In the genomic region with DNA sequence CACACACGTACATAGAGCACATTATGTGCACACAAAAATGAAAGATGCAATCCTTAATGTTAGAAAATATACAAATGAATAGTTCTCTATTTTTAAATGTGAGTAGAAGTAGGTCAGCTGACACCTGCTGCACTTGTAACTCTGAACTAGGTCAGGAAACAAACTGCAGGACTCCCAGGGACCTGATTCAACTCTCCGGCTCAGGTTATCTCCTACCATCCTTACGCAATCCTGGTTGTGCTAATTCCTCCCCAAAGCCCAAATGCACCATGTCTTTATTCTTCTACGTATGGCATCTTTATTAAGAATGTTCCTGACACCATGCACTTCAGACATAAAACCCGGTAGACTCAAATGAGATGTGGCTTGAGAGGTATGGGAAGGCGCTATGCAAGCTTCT, we compare ENCODE assay signal across 28 mouse cellular contexts. TPM values are rescaled to one million over a fixed set of nuclear protein-coding genes. Genes with fewer than 3 reads are reported as not detected.
DNase-seq lines count a peak whose midpoint lies in the region; ATAC-seq and TF ChIP-seq lines count a peak whose summit lies in the region.
"Had no signal": no experiment of that assay in that cellular context is flagged by ENCODE, and none has a peak within 500 bp of the region (broad histone marks: within the 10 kb centered on the region; RNA-seq: fewer than 3 reads in every experiment).

No protein-coding gene starts in this region.

- peak; percentile 74 for DNase-seq in heart, adult 11 months
- DNase-seq in heart, postnatal 10 days = no peak
- peak; percentile 90 for DNase-seq in liver, adult 2 months (ENCODE audit: extremely low read depth, low read depth, low spot score)
- DNase-seq in thymus, postnatal 0 days (ENCODE audit: low spot score) = peak; percentile 21
- no peak for DNase-seq in thymus, postnatal 10 days (ENCODE audit: low spot score in 2 of 2)
- DNase-seq: adrenal gland, adult 8-10 months; adrenal gland, postnatal 25 days; cerebellum, adult 11-12 months; cerebellum, adult 8-10 months; cerebellum, postnatal 36 days; embryo, embryonic 11 days; gastrocnemius, postnatal 25 days; heart, postnatal 14 days; heart, postnatal 4 days had no signal

- no peak overlapping the region for H3K4me3 ChIP-seq in liver, adult 2 months (ENCODE audit: insufficient read depth, low read depth, low read length)
- H3K4me3 ChIP-seq in liver, embryonic 12.5 days = no peak overlapping the region
- H3K4me3 ChIP-seq: embryonic facial prominence, embryonic 10.5 days; embryonic facial prominence, embryonic 13.5 days; erythroblast, embryonic 14.5 days; forebrain, embryonic 12.5 days; forebrain, embryonic 15.5 days; heart, embryonic 12.5 days; heart, embryonic 15.5 days had no signal

- 52% methylated on average over 6 of the region's 6 CpGs for WGBS in liver, adult 2 months
- 74% methylated on average over 6 of the region's 6 CpGs for WGBS in liver, embryonic 12.5 days (ENCODE audit: insufficient replicate concordance)

- no peaks in the 10 kb centered on the region for H3K9me3 ChIP-seq in liver, embryonic 12.5 days (replicated peaks)
- H3K9me3 ChIP-seq: embryonic facial prominence, embryonic 10.5 days; embryonic facial prominence, embryonic 13.5 days; forebrain, embryonic 12.5 days; forebrain, embryonic 15.5 days; heart, embryonic 12.5 days; heart, embryonic 15.5 days had no signal

- no peaks in the 10 kb centered on the region for H3K27me3 ChIP-seq in liver, adult 2 months (ENCODE audit: control insufficient read depth, insufficient read depth, low read length)
- H3K27me3 ChIP-seq in liver, embryonic 12.5 days (replicated peaks) = no peaks in the 10 kb centered on the region
- H3K27me3 ChIP-seq: embryonic facial prominence, embryonic 13.5 days; forebrain, embryonic 12.5 days; forebrain, embryonic 15.5 days; heart, embryonic 12.5 days; heart, embryonic 15.5 days had no signal

- intact Hi-C loops in heart, postnatal 10 days (cut with DNase I) = no loop called here

- no peak for TF ChIP-seq POLR2A in liver, adult 2 months (IDR thresholded peaks at IDR 0.05; ENCODE audit: extremely low read depth, insufficient read depth, low read length)

- H3K9ac ChIP-seq in liver, adult 2 months (ENCODE audit: low read depth, low read length) = no peak overlapping the region
- H3K9ac ChIP-seq in liver, embryonic 12.5 days = no peak overlapping the region
- H3K9ac ChIP-seq: embryonic facial prominence, embryonic 13.5 days; forebrain, embryonic 12.5 days; forebrain, embryonic 15.5 days; heart, embryonic 12.5 days; heart, embryonic 15.5 days; hindbrain, embryonic 14.5 days had no signal

- peaks cover 31% of the 10 kb centered on the region for H3K79me2 ChIP-seq in liver, adult 2 months (ENCODE audit: control insufficient read depth, insufficient read depth, low read length)

- peaks cover 17% of the 10 kb centered on the region for H3K4me1 ChIP-seq in liver, adult 2 months (ENCODE audit: control insufficient read depth, insufficient read depth, low read length)
- H3K4me1 ChIP-seq in liver, embryonic 12.5 days = 0 out of 2 replicates have a peak, but pooled peaks cover 5% of the 10 kb centered on the region
- H3K4me1 ChIP-seq: forebrain, embryonic 12.5 days had no signal

- ATAC-seq in liver, embryonic 12.5 days = no peak
- ATAC-seq: activated CD4-positive, CD25-positive, alpha-beta regulatory T cell, adult 4 months; forebrain, embryonic 15.5 days; inflammation-experienced regulatory T-cells, adult 6 months; intestine, embryonic 16.5 days had no signal

- H3K27ac ChIP-seq in liver, adult 2 months (replicated peaks; ENCODE audit: insufficient read depth, low read depth, low read length) = no peak overlapping the region
- no peak overlapping the region for H3K27ac ChIP-seq in liver, embryonic 12.5 days
- H3K27ac ChIP-seq: embryonic facial prominence, embryonic 10.5 days; embryonic facial prominence, embryonic 13.5 days; forebrain, embryonic 12.5 days; forebrain, embryonic 15.5 days; heart, embryonic 15.5 days; hindbrain, embryonic 14.5 days; hindbrain, postnatal 0 days had no signal

- TF ChIP-seq CTCF in liver, adult 2 months (IDR thresholded peaks at IDR 0.05; ENCODE audit: low read depth, low read length) = no peak

- peaks cover 34% of the 10 kb centered on the region; the same call in 1 of the 2 replicates for H3K36me3 ChIP-seq in liver, adult 2 months (ENCODE audit: control insufficient read depth, insufficient read depth, low read length)
- no peaks in the 10 kb centered on the region for H3K36me3 ChIP-seq in liver, embryonic 12.5 days
- H3K36me3 ChIP-seq: embryonic facial prominence, embryonic 10.5 days; embryonic facial prominence, embryonic 13.5 days; forebrain, embryonic 12.5 days; forebrain, embryonic 15.5 days; heart, embryonic 15.5 days had no signal

- no peak overlapping the region for H3K4me2 ChIP-seq in liver, embryonic 12.5 days
- H3K4me2 ChIP-seq: embryonic facial prominence, embryonic 13.5 days; forebrain, embryonic 12.5 days; forebrain, embryonic 15.5 days; heart, embryonic 12.5 days; heart, embryonic 15.5 days; hindbrain, embryonic 14.5 days had no signal

RNA-seq across cellular contexts. Expression of a gene that starts 15.3 kb away (rescaled TPM):
- total RNA-seq in heart, postnatal 10 days (2021) = 10 to 100 TPM; 63.4 to 69.7 TPM
- total RNA-seq in liver, adult 2 months (2014; rRNA removed) = 62.8 and 87.4 TPM in 2 replicates
- 66.3 and 101 TPM in 2 replicates for polyA plus RNA-seq in liver, adult 2 months (2012; rRNA removed)
- 4.5 and 5.2 TPM in 2 replicates for polyA plus RNA-seq in liver, embryonic 12.5 days (2016; fragmentation: Nextera tagmentation; extraction: Ambion mirVana)
- polyA plus RNA-seq in thymus, postnatal 0 days (2015; fragmentation: Nextera tagmentation; extraction: Ambion mirVana) = 8.8 and 10.0 TPM in 2 replicates
- total RNA-seq: granulocyte monocyte progenitor cell, adult 5-6 weeks had no signal
- polyA plus RNA-seq: activated CD4-positive, CD25-positive, alpha-beta regulatory T cell, adult 4 months had no signal

Comparison
In these comparisons a context has a peak if more than half of its experiments do, and no peak if none do; other contexts are left out.
1. DNase-seq: peak in heart, adult 11 months (single experiment), liver, adult 2 months (single experiment) and thymus, postnatal 0 days (single experiment); none in heart, postnatal 10 days (0 of 2) and thymus, postnatal 10 days (0 of 2).